Mouse (Mus musculus): ENCODE measurements around the gene Hrct1.

Gene Hrct1

DNA sequence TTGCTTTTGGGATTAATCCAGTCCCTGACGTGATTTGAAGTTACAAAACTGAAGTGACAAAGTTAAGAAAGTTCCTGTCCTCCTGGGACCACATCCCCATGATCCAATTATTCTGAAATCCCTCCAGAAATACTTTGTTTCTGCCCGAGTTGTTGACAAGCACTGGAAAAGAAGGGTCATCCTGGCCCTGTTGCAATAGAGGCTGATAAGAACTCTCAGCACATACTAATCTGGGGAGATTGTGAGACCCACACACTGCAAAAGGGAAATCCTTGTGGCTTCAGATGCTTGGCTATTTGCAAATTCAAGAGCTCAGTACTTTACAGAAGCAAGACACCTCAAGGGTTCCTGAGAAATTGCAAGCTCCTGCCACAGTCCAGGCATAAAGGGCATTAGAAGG is 45.3 kb downstream of the Hrct1 start:
- no peak for DNase-seq (ENCODE audit: low spot score)

All from layer of hippocampus, adult 11-12 months (tissue).